Mouse (Mus musculus): ENCODE data around the gene Atg14. TPM values are rescaled to one million over a fixed set of nuclear protein-coding genes. Genes with fewer than 3 reads are reported as not detected.

The Atg14 gene
- total RNA-seq, 1 experiment: 19.8 TPM

DNA sequence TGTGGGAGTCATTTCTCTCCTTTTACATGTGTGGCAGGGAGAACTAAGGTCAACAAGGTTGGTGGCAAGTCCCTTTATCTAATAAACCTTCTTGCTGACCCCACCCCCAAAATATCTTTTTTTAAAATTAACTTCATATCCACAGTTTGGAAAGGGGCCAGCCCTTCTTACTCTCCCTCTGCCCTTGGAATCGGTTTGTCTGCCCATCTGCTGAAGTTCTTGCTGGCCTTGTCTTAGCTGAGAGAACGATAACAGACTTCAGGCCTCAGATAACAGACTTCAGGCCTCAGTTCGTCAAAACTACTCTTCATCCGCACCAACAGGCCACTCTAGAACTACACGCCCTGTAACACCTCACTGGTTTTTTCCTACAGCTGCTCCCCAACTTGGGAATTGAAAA lies 26.2 kb downstream of the Atg14 start:
- Histone ChIP-seq H3K9me3 (ENCODE audit: control insufficient read depth, insufficient read depth, low read depth, low read length) (no peaks in the 10 kb centered on the region), H3K9ac (ENCODE audit: insufficient read depth, low read depth, low read length, poor library complexity, severe bottlenecking) (no peak overlapping the region), H3K36me3 (ENCODE audit: control insufficient read depth, insufficient read depth, low read length, poor library complexity, severe bottlenecking) (peaks cover 48% of the 10 kb centered on the region), H3K27ac (ENCODE audit: insufficient read depth, low read depth, low read length, poor library complexity, severe bottlenecking) (no peak overlapping the region), H3K4me1 (ENCODE audit: control insufficient read depth in 2 of 2, insufficient read depth in 2 of 2, low read length in 2 of 2, poor library complexity in 1 of 2) (peaks cover 0 to 2% of the 10 kb centered on the region in 2 experiments; a peak in 1 of 4 replicates), H3K4me3 (ENCODE audit: insufficient read depth in 1 of 2, low read depth in 1 of 2, low read length in 2 of 2, poor library complexity in 1 of 2, severe bottlenecking in 1 of 2) (no peak overlapping the region)
- in situ Hi-C loops (cut with MboI; ENCODE audit: low sequenced_read_pairs in 2 of 2, unreplicated experiment in 2 of 2): loop anchor here in 1 of 2 experiments (5.0 kb wide), 1 partner anchor 52 kb away; no protein-coding TSS in a partner anchor
- TF ChIP-seq ZNF384 (IDR thresholded peaks at IDR 0.05; ENCODE audit: low read depth, low read length) (no peak), CHD2 (IDR thresholded peaks at IDR 0.05; ENCODE audit: low read depth, low read length) (no peak), MAFK (IDR thresholded peaks at IDR 0.05; ENCODE audit: insufficient read depth, low read depth, low read length) (no peak), HCFC1 (IDR thresholded peaks at IDR 0.05; ENCODE audit: borderline replicate concordance, insufficient read depth, low read length) (no peak), ZC3H11A (IDR thresholded peaks at IDR 0.05; ENCODE audit: borderline replicate concordance, low read depth, low read length) (no peak)
- no peak for DNase-seq (ENCODE audit: low read depth, low spot score)

- Histone ChIP-seq H3K27ac (ENCODE audit: insufficient read depth, low read depth, low read length, poor library complexity, severe bottlenecking) (no peak overlapping the region), H3K36me3 (ENCODE audit: control insufficient read depth, insufficient read depth, low read length, poor library complexity, severe bottlenecking) (peaks cover 36% of the 10 kb centered on the region)
- in situ Hi-C loops (cut with MboI; ENCODE audit: low sequenced_read_pairs in 2 of 2, unreplicated experiment in 2 of 2): loop anchor here in 1 of 2 experiments (5.0 kb wide), 1 partner anchor 50 kb away; no protein-coding TSS in a partner anchor
Observed at GRCm38 (mm10) chr14:47542283-47542682, 28.2 kb downstream of the Atg14 start.

DNA sequence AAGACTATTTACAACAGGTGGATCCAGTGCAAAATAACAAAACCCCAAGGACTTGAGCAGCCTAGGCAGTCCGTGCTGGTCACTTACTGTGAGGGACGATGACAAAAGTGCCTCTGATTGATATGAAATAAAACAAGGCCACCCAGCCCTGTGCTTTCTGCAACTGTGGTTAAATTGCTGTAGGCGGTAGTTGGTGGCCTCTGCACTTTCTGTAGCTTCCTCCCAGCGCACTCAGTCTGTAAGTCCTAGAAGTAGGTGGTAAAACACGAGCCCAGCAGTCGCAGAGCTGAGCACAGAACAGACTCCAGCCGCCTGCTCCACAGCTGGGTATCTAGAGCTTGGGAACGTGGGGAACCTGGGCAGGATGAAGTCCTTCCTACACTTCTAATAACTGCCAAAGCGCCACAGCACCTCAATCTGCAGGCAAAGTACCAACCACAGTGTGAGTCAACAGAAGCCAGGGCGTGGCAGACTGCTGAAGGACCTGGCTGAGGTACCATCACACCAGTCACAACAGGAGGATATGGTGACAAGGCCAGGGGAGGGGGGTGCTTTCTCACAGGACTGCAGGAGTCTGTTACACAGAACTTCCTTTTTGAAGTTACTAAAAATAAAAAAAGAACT lies 29.0 kb downstream of the Atg14 start:
- Histone ChIP-seq H3K9me3 (ENCODE audit: control insufficient read depth, insufficient read depth, low read depth, low read length) (no peaks in the 10 kb centered on the region), H3K27ac (ENCODE audit: insufficient read depth, low read depth, low read length, poor library complexity, severe bottlenecking) (no peak overlapping the region), H3K36me3 (ENCODE audit: control insufficient read depth, insufficient read depth, low read length, poor library complexity, severe bottlenecking) (peaks cover 30% of the 10 kb centered on the region), H3K4me3 (ENCODE audit: insufficient read depth in 1 of 2, low read depth in 1 of 2, low read length in 2 of 2, poor library complexity in 1 of 2, severe bottlenecking in 1 of 2) (no peak overlapping the region), H3K4me1 (ENCODE audit: control insufficient read depth in 2 of 2, insufficient read depth in 2 of 2, low read length in 2 of 2, poor library complexity in 1 of 2) (peaks cover 0 to 19% of the 10 kb centered on the region in 2 experiments; a peak in 3 of 4 replicates), H3K9ac (ENCODE audit: insufficient read depth, low read depth, low read length, poor library complexity, severe bottlenecking) (no peak overlapping the region)
- in situ Hi-C loops (cut with MboI; ENCODE audit: low sequenced_read_pairs in 2 of 2, unreplicated experiment in 2 of 2): loop anchor here in 1 of 2 experiments (5.0 kb wide), 1 partner anchor 49 kb away; no protein-coding TSS in a partner anchor
- no peak for DNase-seq (ENCODE audit: low read depth, low spot score)
- TF ChIP-seq HCFC1 (IDR thresholded peaks at IDR 0.05; ENCODE audit: borderline replicate concordance, insufficient read depth, low read length) (no peak), CHD2 (IDR thresholded peaks at IDR 0.05; ENCODE audit: low read depth, low read length) (no peak), MAFK (IDR thresholded peaks at IDR 0.05; ENCODE audit: insufficient read depth, low read depth, low read length) (no peak), ZC3H11A (IDR thresholded peaks at IDR 0.05; ENCODE audit: borderline replicate concordance, low read depth, low read length) (no peak), ZNF384 (IDR thresholded peaks at IDR 0.05; ENCODE audit: low read depth, low read length) (no peak)

More at GRCm38 (mm10) chr14:47542283-47542682, 28.2 kb downstream of the Atg14 start:
- no peak overlapping the region for H3K4me3 ChIP-seq (ENCODE audit: insufficient read depth in 1 of 2, low read depth in 1 of 2, low read length in 2 of 2, poor library complexity in 1 of 2, severe bottlenecking in 1 of 2)
- H3K4me1 ChIP-seq (ENCODE audit: control insufficient read depth in 2 of 2, insufficient read depth in 2 of 2, low read length in 2 of 2, poor library complexity in 1 of 2): peaks cover 0 to 19% of the 10 kb centered on the region in 2 experiments; a peak in 3 of 4 replicates
- no peak for DNase-seq (ENCODE audit: low read depth, low spot score)
- no peak for TF ChIP-seq MAFK (IDR thresholded peaks at IDR 0.05; ENCODE audit: insufficient read depth, low read depth, low read length)
- TF ChIP-seq HCFC1 (IDR thresholded peaks at IDR 0.05; ENCODE audit: borderline replicate concordance, insufficient read depth, low read length): no peak
- no peak for TF ChIP-seq ZNF384 (IDR thresholded peaks at IDR 0.05; ENCODE audit: low read depth, low read length)
- no peak for TF ChIP-seq CHD2 (IDR thresholded peaks at IDR 0.05; ENCODE audit: low read depth, low read length)
- TF ChIP-seq ZC3H11A (IDR thresholded peaks at IDR 0.05; ENCODE audit: borderline replicate concordance, low read depth, low read length): no peak
- H3K9me3 ChIP-seq (ENCODE audit: control insufficient read depth, insufficient read depth, low read depth, low read length): no peaks in the 10 kb centered on the region
- no peak overlapping the region for H3K9ac ChIP-seq (ENCODE audit: insufficient read depth, low read depth, low read length, poor library complexity, severe bottlenecking)

- H3K36me3 ChIP-seq (ENCODE audit: control insufficient read depth, insufficient read depth, low read length, poor library complexity, severe bottlenecking): peaks cover 7% of the 10 kb centered on the region
- in situ Hi-C loops (cut with MboI; ENCODE audit: low sequenced_read_pairs in 2 of 2, unreplicated experiment in 2 of 2): no loop called here
- peaks cover 0 to 33% of the 10 kb centered on the region in 2 experiments; a peak in 3 of 4 replicates for H3K4me1 ChIP-seq (ENCODE audit: control insufficient read depth in 2 of 2, insufficient read depth in 2 of 2, low read length in 2 of 2, poor library complexity in 1 of 2)
- H3K9ac ChIP-seq (ENCODE audit: insufficient read depth, low read depth, low read length, poor library complexity, severe bottlenecking): no peak overlapping the region
- no peak for TF ChIP-seq ZNF384 (IDR thresholded peaks at IDR 0.05; ENCODE audit: low read depth, low read length)
- no peak for TF ChIP-seq CHD2 (IDR thresholded peaks at IDR 0.05; ENCODE audit: low read depth, low read length)
- no peak for TF ChIP-seq HCFC1 (IDR thresholded peaks at IDR 0.05; ENCODE audit: borderline replicate concordance, insufficient read depth, low read length)
- no peak for TF ChIP-seq MAFK (IDR thresholded peaks at IDR 0.05; ENCODE audit: insufficient read depth, low read depth, low read length)
- no peak for TF ChIP-seq ZC3H11A (IDR thresholded peaks at IDR 0.05; ENCODE audit: borderline replicate concordance, low read depth, low read length)
- H3K27ac ChIP-seq (ENCODE audit: insufficient read depth, low read depth, low read length, poor library complexity, severe bottlenecking): no peak overlapping the region
- no peak for DNase-seq (ENCODE audit: low read depth, low spot score)
- no peak overlapping the region for H3K4me3 ChIP-seq (ENCODE audit: insufficient read depth in 1 of 2, low read depth in 1 of 2, low read length in 2 of 2, poor library complexity in 1 of 2, severe bottlenecking in 1 of 2)
- no peaks in the 10 kb centered on the region for H3K9me3 ChIP-seq (ENCODE audit: control insufficient read depth, insufficient read depth, low read depth, low read length)
Observed at GRCm38 (mm10) chr14:47535096-47535495, 35.4 kb downstream of the Atg14 start.

All from ES-E14 (cell line).